Mouse (Mus musculus) brain, embryonic 14.5 days (tissue): ENCODE data around the gene Gm28230.

Source experiments
- CTCF ChIP-seq: fragments of 200-500 bp; IDR thresholded peaks from 2 replicates; pipeline ENCODE4 v1.5.1; 2012; ENCODE audit warnings: inconsistent platforms, mild to moderate bottlenecking, moderate library complexity, borderline replicate concordance; ENCODE audit not compliant: insufficient read depth, insufficient read length; ENCODE audit errors: extremely low read depth
- POLR2A ChIP-seq: fragments of 200-500 bp; IDR thresholded peaks from 2 replicates; pipeline ENCODE4 v1.6.1; 2012; ENCODE audit warnings: mild to moderate bottlenecking, inconsistent platforms, borderline replicate concordance; ENCODE audit not compliant: poor library complexity, insufficient read depth, insufficient read length, severe bottlenecking; ENCODE audit errors: extremely low read depth

GRCm38 (mm10) chr2:74731055-74731454, 4.5 kb downstream of the Gm28230 start:
- TF ChIP-seq CTCF (no peak), POLR2A (no peak)
